Mouse (Mus musculus): ENCODE data around the gene Pbx1.

Gene Pbx1

DNA sequence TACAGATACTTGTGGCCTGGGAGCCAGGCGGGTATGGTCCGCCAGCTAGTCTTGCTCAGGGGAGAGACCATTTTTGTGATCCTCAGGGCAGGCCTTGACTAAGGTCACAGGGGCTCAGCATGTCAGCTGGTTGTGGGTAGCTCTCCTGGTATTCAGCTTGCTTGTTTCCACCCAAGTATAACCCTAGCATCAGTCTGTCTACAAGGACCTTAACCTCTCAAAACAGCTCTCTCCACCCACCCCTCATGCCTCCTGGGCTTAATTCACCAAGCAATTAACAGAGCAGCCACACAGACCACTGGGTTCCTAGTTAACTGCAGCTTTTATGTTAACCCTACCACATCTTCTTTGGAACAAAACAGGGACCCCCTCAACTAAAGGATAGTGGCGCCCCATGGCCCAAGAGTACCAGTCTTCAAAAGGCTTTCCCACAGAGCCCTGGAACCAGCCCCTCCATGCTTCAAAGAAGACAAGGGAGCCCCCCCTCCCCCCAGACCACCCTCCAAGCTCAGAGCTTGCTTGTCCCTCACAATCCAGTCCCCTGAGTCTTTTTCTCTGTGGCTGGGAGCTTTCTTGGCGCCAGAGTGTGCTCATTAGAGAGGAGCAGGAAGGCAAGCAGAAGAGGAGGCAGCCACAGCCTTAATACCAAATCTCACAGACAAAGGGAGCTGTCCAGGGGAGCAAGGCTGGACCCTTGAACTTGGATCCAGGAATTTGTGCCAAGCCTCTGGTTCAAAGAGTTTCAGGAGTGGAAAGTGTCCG is 48.1 kb downstream of the Pbx1 start:
- no peak for DNase-seq (ENCODE audit: low read depth)

DNA sequence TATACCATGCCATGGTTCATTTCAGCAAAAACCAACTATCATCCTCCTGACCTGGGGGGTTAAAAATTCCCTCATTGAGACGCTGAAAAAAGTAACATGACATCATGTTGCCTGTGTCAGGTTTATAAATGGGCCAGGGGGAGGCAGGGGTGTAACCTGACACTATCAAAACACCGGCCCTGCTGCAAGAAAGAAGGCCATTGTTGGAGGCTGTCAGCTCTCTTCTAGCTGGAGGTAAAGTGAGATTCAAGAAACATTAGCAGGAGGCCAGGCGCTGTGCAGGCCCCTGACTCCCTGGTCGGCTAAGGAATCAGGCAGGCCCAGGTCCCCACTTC is 49.3 kb downstream of the Pbx1 start:
- DNase-seq (ENCODE audit: low read depth): no peak

DNA sequence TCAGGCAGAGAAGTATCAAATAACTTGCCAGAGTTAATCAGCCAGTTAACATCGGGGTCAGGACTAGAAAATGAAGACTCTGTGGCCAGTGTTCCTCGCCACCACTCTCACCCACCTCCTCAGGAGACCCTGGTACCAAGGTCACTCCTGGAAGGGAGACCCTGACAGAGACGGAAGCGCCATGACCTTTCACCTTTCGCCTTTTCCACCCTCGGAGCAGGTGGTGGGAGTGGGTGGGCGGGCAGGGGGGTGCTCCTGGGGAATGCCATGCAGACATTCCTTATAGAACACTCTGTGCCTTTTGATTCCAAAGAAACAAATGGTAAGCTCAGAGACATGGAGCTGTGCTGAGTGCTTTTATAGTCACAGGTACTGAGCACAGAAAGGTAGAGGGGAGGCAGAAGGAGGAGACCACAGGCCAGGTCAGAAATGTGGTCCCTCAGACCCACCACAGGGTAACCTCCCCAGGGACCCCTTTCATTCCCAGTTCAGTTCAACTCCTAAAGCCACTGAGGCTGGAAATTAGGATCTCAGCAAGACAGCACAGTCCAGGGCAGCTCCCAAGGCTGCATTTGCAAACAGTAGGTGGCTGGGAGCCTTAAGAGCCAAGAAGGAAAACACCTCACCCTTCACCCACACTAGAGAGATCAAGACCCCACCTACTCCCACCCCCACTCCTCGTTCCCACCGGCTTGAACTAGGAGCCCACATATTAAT is 49.8 kb downstream of the Pbx1 start:
- DNase-seq (ENCODE audit: low read depth): no peak

DNA sequence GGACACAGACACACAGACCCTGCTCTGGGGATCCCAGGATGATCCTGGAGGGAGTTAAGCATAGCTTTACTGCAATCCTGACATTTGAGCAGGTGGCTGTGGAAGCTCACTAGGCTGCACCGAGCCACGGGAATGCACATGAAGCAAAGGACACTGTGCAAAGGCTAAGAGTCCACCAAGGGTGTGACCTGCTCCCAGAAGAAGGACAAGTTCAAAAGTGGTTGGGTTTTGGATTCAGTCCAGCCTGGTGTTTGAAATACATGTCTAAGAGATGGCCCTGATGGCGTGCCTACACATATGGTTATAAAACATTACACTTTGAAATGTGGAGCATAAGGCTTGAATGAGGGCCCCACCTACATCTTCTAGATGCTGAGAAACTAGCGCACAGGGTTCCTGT is 50.6 kb downstream of the Pbx1 start:
- DNase-seq (ENCODE audit: low read depth): no peak

DNA sequence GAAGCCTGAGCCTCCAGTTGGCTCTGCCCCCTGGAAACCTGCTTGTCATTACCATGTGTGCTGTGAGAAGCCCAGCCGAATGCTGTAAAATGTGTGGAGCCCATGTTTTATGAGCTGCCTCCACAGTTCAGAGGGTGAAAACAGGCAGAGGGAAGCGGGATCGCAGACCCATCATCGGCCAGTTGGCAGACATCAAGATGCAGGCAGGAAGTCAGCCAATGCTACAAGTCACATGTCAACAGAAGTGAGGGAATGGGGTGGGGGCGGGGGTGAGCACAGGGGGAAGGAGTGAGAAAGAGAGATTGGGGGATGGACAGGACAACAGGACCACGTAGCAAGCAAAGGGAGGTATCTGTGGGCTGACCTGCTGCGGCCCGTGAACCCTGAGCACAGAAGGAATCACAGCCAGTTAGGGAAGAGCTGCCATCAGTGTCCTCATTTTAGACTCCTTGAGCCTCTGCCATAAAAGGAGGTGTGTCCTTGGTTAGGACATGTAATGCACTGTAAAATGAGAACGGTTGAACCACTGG is 51.8 kb downstream of the Pbx1 start:
- no peak for DNase-seq (ENCODE audit: low read depth)

DNA sequence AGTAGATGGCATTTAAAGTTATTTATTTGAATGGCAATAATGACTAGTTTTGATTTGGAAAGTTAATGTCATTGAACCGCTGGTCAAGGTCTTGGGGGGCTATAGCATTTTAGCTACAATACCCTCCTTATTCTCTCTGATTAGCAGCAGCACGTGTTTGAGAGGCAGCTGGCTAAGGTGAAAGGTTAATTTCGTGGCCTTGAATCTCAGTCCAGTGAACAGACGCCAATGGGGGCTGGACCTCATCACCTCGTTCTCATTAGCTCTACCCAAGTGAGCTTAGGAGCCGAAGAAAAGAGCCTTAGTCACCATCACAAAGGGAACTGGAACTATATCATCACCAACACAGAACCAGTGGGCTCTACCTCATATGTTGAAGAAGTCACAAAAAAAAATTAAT is 54.4 kb downstream of the Pbx1 start:
- DNase-seq (ENCODE audit: low read depth): no peak

DNA sequence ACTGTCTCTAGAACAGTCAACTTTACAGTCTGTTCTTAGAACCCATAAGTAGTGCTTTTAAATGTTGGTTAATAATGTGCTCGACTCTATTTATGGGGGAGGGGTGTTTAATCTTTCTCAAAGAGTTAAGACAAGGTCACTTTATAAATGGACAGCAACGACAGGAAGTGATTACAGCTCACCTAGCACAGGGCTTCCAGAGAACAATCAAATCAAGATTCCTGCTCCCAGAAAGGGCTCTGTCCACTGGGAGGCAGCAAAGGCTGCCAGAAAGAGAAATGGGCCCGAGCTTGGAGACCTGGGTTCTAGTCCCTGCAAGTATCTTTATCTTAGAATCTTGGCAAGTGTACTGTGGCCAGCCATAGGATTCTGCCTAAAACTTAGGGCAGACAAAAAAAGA is 55.7 kb downstream of the Pbx1 start:
- DNase-seq (ENCODE audit: low read depth): no peak

DNA sequence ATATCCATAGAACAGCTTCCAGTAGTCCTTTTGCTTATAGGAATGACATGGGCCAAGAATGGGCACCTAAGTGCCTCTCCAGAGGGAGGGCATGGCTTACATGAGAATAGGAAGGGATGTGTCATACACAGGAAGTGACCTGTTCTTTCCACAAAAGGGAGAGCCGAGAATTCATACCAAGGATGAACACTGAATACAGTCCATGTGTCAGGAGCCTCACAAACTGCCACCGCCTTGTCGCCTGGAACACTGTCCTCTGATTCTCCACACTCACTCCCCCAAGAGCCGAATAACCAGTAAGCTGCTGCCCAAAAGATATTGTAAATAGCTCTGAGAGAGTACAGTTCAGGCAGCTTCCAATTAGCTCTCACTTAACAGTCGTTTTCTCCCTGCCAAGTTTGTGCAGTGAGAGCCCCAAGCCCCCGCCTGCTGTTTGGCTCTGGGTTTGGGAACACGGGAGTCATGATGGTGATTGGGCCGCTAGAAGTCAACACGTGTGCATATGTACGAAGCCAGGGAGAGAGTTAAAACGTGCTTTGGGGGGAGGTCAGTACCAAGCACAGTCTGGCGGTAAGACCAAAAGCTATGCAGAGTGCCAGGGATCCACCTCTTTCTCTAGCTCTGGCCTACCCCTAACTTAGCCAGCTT is 57.0 kb downstream of the Pbx1 start:
- DNase-seq (ENCODE audit: low read depth): no peak

DNA sequence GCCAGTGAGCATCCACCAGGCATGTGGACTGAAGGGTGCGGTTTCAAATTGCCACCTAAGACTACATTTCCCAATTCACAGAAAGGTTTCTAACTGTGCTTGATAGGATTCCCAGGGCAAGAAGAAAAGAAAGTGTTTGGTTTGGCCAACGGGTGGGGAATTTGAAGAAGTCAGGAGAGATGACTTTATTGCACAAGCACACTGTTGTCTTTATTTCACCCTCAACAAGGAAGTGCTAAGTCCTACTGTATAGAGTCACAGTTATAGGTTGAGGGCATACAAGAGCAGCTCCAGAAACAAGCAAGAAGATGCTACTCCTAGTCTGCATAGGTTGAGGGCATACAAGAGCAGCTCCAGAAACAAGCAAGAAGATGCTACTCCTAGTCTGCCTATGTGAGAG is 60.0 kb downstream of the Pbx1 start:
- no peak for DNase-seq (ENCODE audit: low read depth)

DNA sequence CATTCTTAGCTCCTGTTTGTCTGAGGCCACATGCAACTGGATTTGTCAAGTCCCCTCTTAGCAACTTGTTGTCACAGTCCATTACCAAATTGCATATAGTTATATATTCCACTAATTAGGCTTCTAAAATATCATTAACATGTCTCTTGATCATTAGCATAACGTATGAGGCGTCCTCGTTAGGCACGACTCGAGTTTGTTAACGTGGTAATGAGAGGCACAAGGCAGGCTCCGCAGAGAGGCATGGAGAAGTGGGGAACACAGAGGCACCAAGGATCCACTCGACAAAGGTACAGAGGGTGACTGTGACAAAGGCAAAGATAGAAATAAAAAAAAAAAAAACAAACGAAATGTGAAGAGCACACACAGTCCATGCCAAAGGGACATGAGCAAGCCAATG is 61.1 kb downstream of the Pbx1 start:
- DNase-seq (ENCODE audit: low read depth): no peak

DNA sequence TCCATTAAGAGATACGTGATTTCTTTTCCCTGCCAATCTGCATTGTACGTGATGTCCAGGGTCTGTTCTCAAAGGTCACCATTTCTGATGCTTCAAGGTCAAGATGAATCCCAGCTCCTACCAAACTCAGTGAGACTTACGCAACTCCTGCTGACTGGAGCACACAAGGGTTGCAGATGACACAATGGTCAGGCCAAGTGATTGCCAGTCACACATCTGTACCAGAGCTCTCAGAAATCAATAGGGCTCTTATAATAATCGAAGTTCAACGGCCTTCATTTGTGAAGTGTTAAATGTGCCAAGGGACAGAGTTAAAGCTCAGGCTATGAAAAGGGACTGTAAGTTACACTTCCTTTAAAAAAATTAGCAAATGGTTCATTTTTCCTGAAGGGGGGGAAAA is 65.8 kb downstream of the Pbx1 start:
- no peak for DNase-seq (ENCODE audit: low read depth)

DNA sequence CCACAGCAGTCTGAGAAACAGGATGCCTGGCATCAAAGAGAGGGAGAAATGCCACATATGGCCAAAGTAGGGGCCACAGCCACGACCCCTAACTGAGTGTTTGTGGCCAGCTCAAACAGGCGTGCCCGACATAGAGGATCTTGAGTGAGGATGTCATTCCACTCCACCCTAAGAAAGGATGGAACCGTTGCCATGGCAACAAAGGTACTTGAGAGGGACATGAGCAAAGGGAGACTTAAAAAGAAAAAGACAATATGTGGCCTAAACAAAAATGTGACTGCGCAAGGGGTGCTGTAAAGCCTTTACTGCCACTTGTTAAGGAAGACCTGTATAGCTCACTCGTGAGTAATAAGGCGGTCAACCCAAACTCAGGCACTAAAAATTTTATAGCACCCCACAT is 67.7 kb downstream of the Pbx1 start:
- no peak for DNase-seq (ENCODE audit: low read depth)

DNA sequence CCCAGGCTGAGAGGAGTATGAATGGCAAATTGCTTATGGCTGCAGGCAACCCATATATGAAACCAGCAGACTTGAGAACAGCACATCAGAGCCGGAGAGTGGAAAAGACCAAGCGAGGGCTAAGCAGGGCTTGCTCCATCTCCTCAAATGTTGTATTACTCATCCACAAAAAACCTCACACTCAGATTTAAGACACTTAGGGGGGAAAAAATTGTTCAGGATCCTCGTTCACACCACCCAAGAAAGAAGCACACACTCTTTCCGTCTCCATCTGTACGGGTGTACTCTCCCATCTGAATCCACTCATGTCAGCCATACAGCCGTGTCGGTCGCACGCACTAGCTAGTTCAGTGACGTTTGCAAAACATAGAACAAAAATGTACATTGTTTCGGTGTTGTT is 69.0 kb downstream of the Pbx1 start:
- no peak for DNase-seq (ENCODE audit: low read depth)

DNA sequence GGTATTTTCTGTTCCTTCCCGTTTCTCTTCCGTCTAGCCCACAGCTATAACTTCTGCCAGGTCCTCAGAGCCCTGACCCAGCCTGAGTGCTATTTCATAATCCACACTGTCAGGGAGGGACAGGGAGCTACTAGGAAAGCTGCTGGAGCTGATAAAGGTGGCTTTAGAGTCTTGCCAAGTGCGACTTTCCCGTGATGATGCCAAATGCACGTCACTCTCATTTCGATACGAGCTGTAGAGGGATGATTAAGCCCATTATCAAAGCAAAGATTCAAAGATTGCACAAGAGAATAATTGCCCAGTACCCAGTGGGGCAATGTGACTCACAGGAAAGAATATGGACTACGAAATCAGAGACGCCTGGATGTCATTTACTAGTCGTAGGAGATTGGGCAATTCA is 69.6 kb downstream of the Pbx1 start:
- DNase-seq (ENCODE audit: low read depth): no peak

DNA sequence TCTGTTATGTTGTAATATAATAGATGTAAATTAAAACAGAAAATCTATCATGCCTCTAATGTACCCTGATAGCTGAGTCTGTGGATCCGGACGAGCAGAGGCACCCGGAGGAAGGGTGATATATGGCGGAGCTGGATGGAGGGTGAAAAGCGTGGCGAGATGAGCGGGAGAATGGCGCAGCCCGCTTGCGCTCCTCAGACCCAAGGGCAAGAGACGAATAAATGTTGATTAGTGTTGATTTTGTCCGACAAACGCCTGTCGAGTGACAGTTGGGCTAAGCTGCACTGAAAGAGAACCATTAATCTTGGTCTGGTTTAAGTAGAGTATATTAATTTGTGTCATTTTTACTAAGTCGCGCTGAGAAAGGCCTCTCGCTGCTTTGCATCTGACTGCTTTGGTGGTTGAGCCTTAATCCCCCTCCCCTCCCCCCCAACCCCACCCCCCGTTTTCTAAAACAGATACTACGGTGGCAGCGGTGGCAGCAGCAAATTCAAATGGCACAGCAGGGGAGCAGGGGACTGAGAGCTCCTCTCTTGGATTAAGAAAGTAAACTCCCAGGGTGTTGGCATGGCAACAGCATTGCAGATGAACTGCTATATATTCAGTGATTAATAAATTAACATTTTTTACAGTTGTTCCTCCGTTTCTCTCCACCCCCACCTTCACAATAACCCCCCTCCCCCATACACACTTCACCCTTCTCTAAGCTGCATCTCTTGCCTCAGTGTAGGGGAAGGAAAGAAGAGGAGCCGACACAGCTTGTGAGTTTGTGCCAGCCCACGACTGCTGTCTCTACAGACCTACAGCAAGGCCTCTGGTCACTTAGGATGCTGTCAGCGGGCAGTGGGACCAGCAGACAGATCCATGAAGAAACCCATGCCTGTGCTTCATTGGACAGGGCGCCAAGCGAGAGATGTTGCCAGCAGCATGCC is 74.1 kb downstream of the Pbx1 start:
- DNase-seq (ENCODE audit: low read depth): no peak

DNA sequence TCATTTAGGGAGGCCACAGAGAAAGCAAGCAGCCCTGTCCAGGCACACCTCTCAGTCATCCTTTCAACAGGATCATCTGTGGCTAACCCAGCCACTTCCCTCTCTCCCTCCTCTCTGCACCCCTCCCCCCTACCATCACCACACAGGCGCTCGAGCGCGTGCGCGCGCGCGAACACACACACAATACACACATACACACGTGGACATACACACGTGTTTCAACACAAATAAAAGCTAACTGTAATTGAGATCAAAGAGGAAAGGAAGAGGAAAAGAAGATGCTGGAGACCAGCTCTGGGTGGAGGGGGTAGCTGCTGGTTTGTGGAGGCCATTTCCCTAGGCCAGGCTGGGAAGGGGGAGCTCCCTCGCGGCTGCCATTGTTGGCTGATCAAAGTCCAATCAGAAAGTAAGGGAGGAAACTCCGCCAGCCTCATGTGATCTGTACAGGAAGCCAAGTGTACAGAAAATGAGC is 75.1 kb downstream of the Pbx1 start:
- DNase-seq (ENCODE audit: low read depth): no peak

DNA sequence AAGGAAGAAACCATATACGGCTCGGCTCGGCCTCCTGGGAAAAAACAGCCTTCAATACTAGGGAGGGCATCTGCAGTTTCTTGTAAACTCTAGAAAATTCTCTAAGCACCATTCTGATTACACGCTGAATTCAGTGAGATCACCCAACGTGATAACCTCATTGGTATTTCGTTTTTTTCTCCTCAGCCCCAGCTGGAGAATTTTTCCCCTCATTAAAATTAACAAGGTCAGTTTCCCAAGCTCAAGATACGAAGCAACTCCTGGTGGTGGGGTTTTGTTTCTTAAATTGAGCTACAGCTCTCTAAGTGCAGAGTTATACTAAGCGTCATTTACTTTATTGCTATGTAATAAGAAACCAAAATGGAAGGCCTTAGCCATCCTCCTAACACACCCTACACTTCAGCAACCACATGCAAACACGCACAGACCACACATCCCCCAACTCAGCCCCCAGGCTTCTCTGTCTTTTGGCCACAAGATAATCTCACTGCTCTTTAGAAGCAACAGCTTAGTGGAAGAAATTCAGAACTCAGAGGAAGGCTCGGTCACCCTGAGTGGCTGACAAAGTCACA is 76.0 kb downstream of the Pbx1 start:
- no peak for DNase-seq (ENCODE audit: low read depth)

DNA sequence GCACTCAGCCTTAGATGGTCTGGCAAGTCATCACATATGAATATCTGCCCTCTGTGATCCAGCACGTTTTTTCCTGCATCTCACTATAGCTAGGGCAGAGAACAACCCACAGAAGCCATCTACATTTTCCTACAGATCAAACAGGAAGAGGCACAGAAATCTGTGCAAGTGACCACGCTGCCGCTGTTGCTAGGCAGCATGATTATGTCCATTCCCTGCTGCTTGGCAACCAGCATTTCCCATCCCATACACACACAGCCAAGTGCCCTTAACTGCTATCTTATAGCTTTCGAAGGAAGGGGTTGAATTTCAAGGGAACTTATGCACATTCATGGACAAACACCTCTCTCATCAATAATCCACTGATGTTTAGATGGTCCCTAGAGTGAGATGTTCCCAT is 77.1 kb downstream of the Pbx1 start:
- DNase-seq (ENCODE audit: low read depth): no peak

DNA sequence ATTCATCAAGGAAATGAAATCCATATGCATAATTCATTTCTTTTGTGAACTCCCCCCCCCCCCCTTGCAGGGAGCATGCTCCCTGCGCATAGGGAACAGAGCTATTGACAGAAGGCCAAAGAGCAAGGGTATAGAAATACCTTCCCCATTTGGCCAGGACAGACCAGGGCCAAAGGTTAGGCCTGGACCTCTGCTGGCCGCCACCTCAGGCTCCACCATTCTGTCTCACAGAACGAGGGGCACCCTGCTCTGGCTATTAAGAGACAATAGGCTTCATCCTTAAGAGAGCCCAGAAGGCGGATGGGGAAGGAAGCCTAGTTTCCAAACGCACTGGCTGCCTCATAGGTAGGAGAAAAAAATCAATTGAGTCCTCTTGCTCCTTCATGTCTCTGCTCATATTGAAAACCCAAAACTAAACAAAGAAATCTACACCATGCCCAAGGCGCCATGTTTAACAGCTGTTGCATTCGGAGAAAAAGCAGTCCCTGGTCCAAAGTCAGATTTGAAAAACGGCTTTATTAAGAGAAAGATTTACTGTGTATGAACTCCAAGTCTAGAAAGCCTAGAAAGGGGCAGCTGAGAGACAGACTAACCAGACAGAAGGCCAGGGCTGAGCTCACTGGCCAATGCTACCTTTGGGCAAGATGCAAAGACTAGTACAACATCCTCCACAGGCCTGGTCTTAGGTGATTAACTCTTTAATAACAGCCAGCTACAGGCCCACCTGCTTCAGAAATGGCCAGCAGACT is 83.9 kb downstream of the Pbx1 start:
- DNase-seq (ENCODE audit: low read depth): no peak

DNA sequence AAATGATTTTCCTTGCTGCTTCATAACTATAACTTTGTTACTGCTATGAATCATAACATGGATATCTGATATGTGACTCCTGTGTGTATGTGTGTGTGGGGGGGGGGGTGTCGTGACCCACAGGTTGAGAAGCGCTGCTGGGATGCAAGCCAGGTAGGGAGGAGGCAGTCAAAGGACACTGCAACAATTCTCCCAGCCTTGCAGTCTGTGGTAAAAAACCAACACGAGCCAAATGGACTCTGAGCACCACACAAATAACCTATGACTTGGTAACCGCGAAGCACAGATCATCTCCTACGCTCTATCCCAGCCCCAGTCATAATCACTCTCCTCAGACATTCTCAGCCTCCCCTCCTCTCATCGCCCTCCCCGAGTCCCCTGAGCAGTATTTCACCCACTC is 87.2 kb downstream of the Pbx1 start:
- no peak for DNase-seq (ENCODE audit: low read depth)

DNA sequence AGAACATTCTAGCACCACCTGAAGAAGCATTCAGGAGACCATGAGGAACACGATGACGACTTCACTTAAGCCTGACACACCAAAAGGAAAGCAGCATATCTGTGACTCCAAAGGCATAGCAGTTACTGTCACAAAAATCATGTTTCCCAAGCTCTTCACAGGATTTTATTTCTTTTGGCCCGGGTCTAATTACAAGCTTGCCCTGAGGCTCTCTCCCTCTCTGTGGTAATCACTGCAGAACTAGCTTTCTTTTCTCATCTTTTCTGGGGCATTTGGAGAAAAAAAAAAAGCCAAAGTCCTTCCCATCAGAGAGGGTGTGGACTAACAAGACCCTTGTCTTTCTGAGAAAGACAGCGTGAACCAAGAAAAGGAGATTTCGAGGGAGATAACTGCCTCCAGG is 87.8 kb downstream of the Pbx1 start:
- no peak for DNase-seq (ENCODE audit: low read depth)
